Mouse (Mus musculus) midbrain, embryonic 15.5 days (tissue): Measurements from ENCODE around the gene Arsg. TPM values are rescaled to one million over a fixed set of nuclear protein-coding genes. Genes with fewer than 3 reads are reported as not detected.

Experiments used
- ATAC-seq: fragments of 200-750 bp; cut with Nextera tagmentation; replicated peaks from 2 replicates; pipeline ENCODE4 v1.8.0; 2017; ENCODE audit warnings: moderate TSS enrichment
- H3K27ac ChIP-seq: fragments of 300-500 bp; sonication (generic); 2 replicates; pipeline ENCODE4 v1.5.1; 2015; ENCODE audit warnings: mild to moderate bottlenecking, inconsistent platforms
- H3K27me3 ChIP-seq: fragments of 300-500 bp; sonication (generic); replicated peaks from 2 replicates; pipeline ENCODE4 v1.6.1; 2015; ENCODE audit warnings: inconsistent platforms
- H3K36me3 ChIP-seq: fragments of 300-500 bp; sonication (generic); replicated peaks from 2 replicates; pipeline ENCODE4 v1.6.1; 2015; ENCODE audit warnings: inconsistent platforms
- H3K4me1 ChIP-seq: fragments of 300-500 bp; sonication (generic); 2 replicates; pipeline ENCODE4 v1.6.1; 2015; ENCODE audit warnings: inconsistent platforms
- H3K4me2 ChIP-seq: fragments of 300-500 bp; sonication (generic); 2 replicates; pipeline ENCODE4 v1.6.1; 2015; ENCODE audit warnings: inconsistent platforms, mild to moderate bottlenecking, moderate library complexity
- H3K4me3 ChIP-seq: fragments of 300-500 bp; sonication (generic); 2 replicates; pipeline ENCODE4 v1.5.1; 2015; ENCODE audit warnings: mild to moderate bottlenecking, inconsistent platforms
- H3K9ac ChIP-seq: fragments of 300-500 bp; sonication (generic); 2 replicates; pipeline ENCODE4 v1.6.1; 2015; ENCODE audit warnings: mild to moderate bottlenecking, inconsistent platforms
- H3K9me3 ChIP-seq: fragments of 300-500 bp; sonication (generic); 2 replicates; pipeline ENCODE4 v1.6.1; 2016; ENCODE audit warnings: inconsistent platforms
- WGBS: fragments of 180-500 bp; shearing (Covaris S2); methylation state at CpG from one replicate; pipeline ENCODE4 v1.1.7; 2015; ENCODE audit warnings: mixed read lengths; 5-methylcytosine and 5-hydroxymethylcytosine counted together
- polyA plus RNA-seq: library from polyadenylated mRNA; unstranded; fragments of >200 nt; fragmentation: Nextera tagmentation; extraction: Ambion mirVana; gene quantifications from 2 replicates; pipeline ENCODE4 v1.2.1, GENCODE M21; 2015

Arsg gene
- polyA plus RNA-seq, 1 experiment from 2014 or later: 3.7 TPM

GRCm38 (mm10) chr11:109505823-109506222 is 32.6 kb downstream of the Arsg start:
- Histone ChIP-seq H3K9me3 (no peaks in the 10 kb centered on the region), H3K36me3 (no peaks in the 10 kb centered on the region), H3K9ac (no peak overlapping the region), H3K4me2 (no peak overlapping the region), H3K27ac (no peak overlapping the region), H3K27me3 (no peaks in the 10 kb centered on the region), H3K4me3 (no peak overlapping the region), H3K4me1 (no peaks in the 10 kb centered on the region)
- ATAC-seq: no peak
- WGBS: 87% methylated on average over 4 of the region's 4 CpGs

GRCm38 (mm10) chr11:109507068-109507467 is 33.9 kb downstream of the Arsg start:
- ATAC-seq: no peak
- Histone ChIP-seq H3K9ac (no peak overlapping the region), H3K4me3 (no peak overlapping the region), H3K9me3 (no peaks in the 10 kb centered on the region), H3K36me3 (no peaks in the 10 kb centered on the region), H3K27ac (no peak overlapping the region), H3K4me2 (no peak overlapping the region), H3K4me1 (no peaks in the 10 kb centered on the region), H3K27me3 (no peaks in the 10 kb centered on the region)
- WGBS: 45% methylated on average over 3 of the region's 3 CpGs

GRCm38 (mm10) chr11:109512995-109513675 is 40.0 kb downstream of the Arsg start:
- Histone ChIP-seq H3K36me3 (no peaks in the 10 kb centered on the region), H3K4me3 (no peak overlapping the region), H3K4me1 (no peaks in the 10 kb centered on the region), H3K9me3 (no peaks in the 10 kb centered on the region), H3K4me2 (no peak overlapping the region), H3K27ac (no peak overlapping the region), H3K9ac (no peak overlapping the region), H3K27me3 (no peaks in the 10 kb centered on the region)
- WGBS: 88% methylated on average over 16 of the region's 16 CpGs
- ATAC-seq: no peak

GRCm38 (mm10) chr11:109514064-109514612 is 41.0 kb downstream of the Arsg start:
- Histone ChIP-seq H3K4me1 (no peaks in the 10 kb centered on the region), H3K4me3 (no peak overlapping the region), H3K27ac (no peak overlapping the region), H3K9me3 (no peaks in the 10 kb centered on the region), H3K9ac (no peak overlapping the region), H3K27me3 (no peaks in the 10 kb centered on the region), H3K36me3 (no peaks in the 10 kb centered on the region), H3K4me2 (no peak overlapping the region)
- ATAC-seq: no peak
- 62% methylated on average over 3 of the region's 3 CpGs for WGBS

GRCm38 (mm10) chr11:109517330-109517729 is 44.2 kb downstream of the Arsg start:
- 92% methylated on average over 11 of the region's 11 CpGs for WGBS
- Histone ChIP-seq H3K4me1 (no peaks in the 10 kb centered on the region), H3K27me3 (no peaks in the 10 kb centered on the region), H3K9ac (no peak overlapping the region), H3K9me3 (no peaks in the 10 kb centered on the region), H3K4me3 (no peak overlapping the region), H3K27ac (no peak overlapping the region), H3K4me2 (no peak overlapping the region), H3K36me3 (no peaks in the 10 kb centered on the region)
- no peak for ATAC-seq

GRCm38 (mm10) chr11:109517816-109518215 is 44.6 kb downstream of the Arsg start:
- no peak overlapping the region for H3K4me2 ChIP-seq
- no peak overlapping the region for H3K4me3 ChIP-seq
- 82% methylated on average over 3 of the region's 3 CpGs for WGBS
- H3K36me3 ChIP-seq: no peaks in the 10 kb centered on the region
- H3K9me3 ChIP-seq: no peaks in the 10 kb centered on the region
- no peaks in the 10 kb centered on the region for H3K27me3 ChIP-seq
- no peak overlapping the region for H3K27ac ChIP-seq
- H3K9ac ChIP-seq: no peak overlapping the region
- no peak for ATAC-seq
- no peaks in the 10 kb centered on the region for H3K4me1 ChIP-seq

GRCm38 (mm10) chr11:109520958-109521357 is 47.8 kb downstream of the Arsg start:
- no peak overlapping the region for H3K9ac ChIP-seq
- no peaks in the 10 kb centered on the region for H3K4me1 ChIP-seq
- no peaks in the 10 kb centered on the region for H3K27me3 ChIP-seq
- no peak for ATAC-seq
- 40% methylated on average over 7 of the region's 7 CpGs for WGBS
- H3K4me3 ChIP-seq: no peak overlapping the region
- no peak overlapping the region for H3K27ac ChIP-seq
- no peaks in the 10 kb centered on the region for H3K36me3 ChIP-seq
- no peak overlapping the region for H3K4me2 ChIP-seq
- H3K9me3 ChIP-seq: no peaks in the 10 kb centered on the region

- no peaks in the 10 kb centered on the region for H3K36me3 ChIP-seq
- no peak overlapping the region for H3K27ac ChIP-seq
- 80% methylated on average over 5 of the region's 5 CpGs for WGBS
- H3K9me3 ChIP-seq: no peaks in the 10 kb centered on the region
- no peaks in the 10 kb centered on the region for H3K4me1 ChIP-seq
- H3K4me2 ChIP-seq: no peak overlapping the region
- H3K27me3 ChIP-seq: no peaks in the 10 kb centered on the region
- no peak overlapping the region for H3K9ac ChIP-seq
- no peak overlapping the region for H3K4me3 ChIP-seq
- no peak for ATAC-seq
Measured at GRCm38 (mm10) chr11:109524869-109525268, 51.7 kb downstream of the Arsg start.

GRCm38 (mm10) chr11:109525571-109525970 is 52.4 kb downstream of the Arsg start:
- Histone ChIP-seq H3K9me3 (no peaks in the 10 kb centered on the region), H3K27ac (no peak overlapping the region), H3K4me3 (no peak overlapping the region), H3K27me3 (no peaks in the 10 kb centered on the region), H3K9ac (no peak overlapping the region), H3K4me2 (no peak overlapping the region), H3K4me1 (no peaks in the 10 kb centered on the region), H3K36me3 (no peaks in the 10 kb centered on the region)
- no peak for ATAC-seq
- 85% methylated on average over 4 of the region's 4 CpGs for WGBS

GRCm38 (mm10) chr11:109530030-109530429 is 56.9 kb downstream of the Arsg start:
- Histone ChIP-seq H3K27me3 (no peaks in the 10 kb centered on the region), H3K4me3 (no peak overlapping the region), H3K36me3 (no peaks in the 10 kb centered on the region), H3K4me1 (no peaks in the 10 kb centered on the region), H3K9ac (no peak overlapping the region), H3K27ac (no peak overlapping the region), H3K9me3 (no peaks in the 10 kb centered on the region), H3K4me2 (no peak overlapping the region)
- WGBS: 87% methylated on average over 4 of the region's 4 CpGs
- ATAC-seq: no peak

- H3K9ac ChIP-seq: no peak overlapping the region
- 89% methylated on average over 6 of the region's 6 CpGs for WGBS
- H3K27me3 ChIP-seq: no peaks in the 10 kb centered on the region
- no peak overlapping the region for H3K27ac ChIP-seq
- ATAC-seq: no peak
- H3K9me3 ChIP-seq: no peaks in the 10 kb centered on the region
- no peaks in the 10 kb centered on the region for H3K36me3 ChIP-seq
- peaks cover 5% of the 10 kb centered on the region for H3K4me1 ChIP-seq
- H3K4me2 ChIP-seq: no peak overlapping the region
- no peak overlapping the region for H3K4me3 ChIP-seq
Measured at GRCm38 (mm10) chr11:109535966-109536365, 62.8 kb downstream of the Arsg start.

- Histone ChIP-seq H3K9ac (no peak overlapping the region), H3K27me3 (no peaks in the 10 kb centered on the region), H3K36me3 (no peaks in the 10 kb centered on the region), H3K9me3 (no peaks in the 10 kb centered on the region), H3K4me1 (peaks cover 5% of the 10 kb centered on the region), H3K4me3 (no peak overlapping the region), H3K4me2 (no peak overlapping the region), H3K27ac (no peak overlapping the region)
- ATAC-seq: no peak
- 83% methylated on average over 5 of the region's 5 CpGs for WGBS
Measured at GRCm38 (mm10) chr11:109536939-109537338, 63.8 kb downstream of the Arsg start.

GRCm38 (mm10) chr11:109539290-109539689 is 66.1 kb downstream of the Arsg start:
- Histone ChIP-seq H3K9me3 (no peaks in the 10 kb centered on the region), H3K4me2 (no peak overlapping the region), H3K4me1 (peaks cover 5% of the 10 kb centered on the region), H3K27me3 (no peaks in the 10 kb centered on the region), H3K9ac (no peak overlapping the region), H3K4me3 (no peak overlapping the region), H3K27ac (no peak overlapping the region), H3K36me3 (no peaks in the 10 kb centered on the region)
- no peak for ATAC-seq
- 49% methylated on average over 6 of the region's 6 CpGs for WGBS
